ENCODE assay signal across 8 mouse cellular contexts in genomic region chr5:105701326-105701725, GRCm38 (mm10). TPM values are rescaled to one million over a fixed set of nuclear protein-coding genes. Genes with fewer than 3 reads are reported as not detected.
DNase-seq lines count a peak whose midpoint lies in the region; ATAC-seq and TF ChIP-seq lines count a peak whose summit lies in the region.

No protein-coding gene starts in this region.

- 19% methylated on average over 9 of the region's 9 CpGs for WGBS in kidney, postnatal 0 days
- 66% methylated on average over 9 of the region's 9 CpGs for WGBS in embryonic facial prominence, embryonic 11.5 days
- WGBS in hindbrain, postnatal 0 days: 62% methylated on average over 9 of the region's 9 CpGs
- WGBS in midbrain, embryonic 16.5 days: 63% methylated on average over 9 of the region's 9 CpGs

- H3K9ac ChIP-seq in kidney, postnatal 0 days (ENCODE audit: low read depth, low read length): peak overlapping the region; percentile 99
- no peak overlapping the region for H3K9ac ChIP-seq in embryonic facial prominence, embryonic 11.5 days (replicated peaks; ENCODE audit: low read length)
- H3K9ac ChIP-seq in hindbrain, postnatal 0 days (replicated peaks; ENCODE audit: low read length): peak overlapping the region; percentile 100; the same call in 1 of the 2 replicates
- peak overlapping the region; percentile 100 for H3K9ac ChIP-seq in midbrain, embryonic 16.5 days (ENCODE audit: low read depth, low read length)

- peak overlapping the region; percentile 92 for H3K4me3 ChIP-seq in kidney, postnatal 0 days (replicated peaks; ENCODE audit: low read depth, low read length)
- peak overlapping the region; percentile 96; the same call in 1 of the 2 replicates for H3K4me3 ChIP-seq in embryonic facial prominence, embryonic 11.5 days (ENCODE audit: low read depth, low read length)
- peak overlapping the region; percentile 97 for H3K4me3 ChIP-seq in hindbrain, postnatal 0 days (ENCODE audit: low read length)
- peak overlapping the region; percentile 97 for H3K4me3 ChIP-seq in midbrain, embryonic 16.5 days (ENCODE audit: low read depth, low read length)

- H3K27me3 ChIP-seq in kidney, postnatal 0 days (ENCODE audit: insufficient read depth, low read length): no peaks in the 10 kb centered on the region
- no peaks in the 10 kb centered on the region for H3K27me3 ChIP-seq in embryonic facial prominence, embryonic 11.5 days (ENCODE audit: control insufficient read depth, insufficient read depth, low read length)
- no peaks in the 10 kb centered on the region for H3K27me3 ChIP-seq in hindbrain, postnatal 0 days (ENCODE audit: insufficient read depth, low read length)
- no peaks in the 10 kb centered on the region for H3K27me3 ChIP-seq in midbrain, embryonic 16.5 days (ENCODE audit: control insufficient read depth, insufficient read depth, low read depth, low read length)

- no peak for DNase-seq in kidney, postnatal 0 days (ENCODE audit: low spot score)
- no peak for DNase-seq in kidney, adult 18-20 months
- no peak for DNase-seq in embryonic facial prominence, embryonic 11.5 days (ENCODE audit: low spot score)
- no peak for DNase-seq in hindbrain, postnatal 0 days (ENCODE audit: low spot score)
- no peak for DNase-seq in left cerebral cortex, adult 18-20 months (ENCODE audit: low spot score in 2 of 2)
- DNase-seq in thymus, postnatal 4 days: no peak
- no peak for DNase-seq in retina, embryonic 14.5 days (ENCODE audit: low spot score)

- no peaks in the 10 kb centered on the region for H3K36me3 ChIP-seq in kidney, postnatal 0 days (ENCODE audit: insufficient read depth, low read length)
- no peaks in the 10 kb centered on the region for H3K36me3 ChIP-seq in embryonic facial prominence, embryonic 11.5 days (replicated peaks; ENCODE audit: control insufficient read depth, insufficient read depth, low read depth, low read length)
- no peaks in the 10 kb centered on the region for H3K36me3 ChIP-seq in hindbrain, postnatal 0 days (ENCODE audit: insufficient read depth, low read length)
- no peaks in the 10 kb centered on the region for H3K36me3 ChIP-seq in midbrain, embryonic 16.5 days (ENCODE audit: control insufficient read depth, insufficient read depth, low read length)

- peak overlapping the region; percentile 92 for H3K4me2 ChIP-seq in kidney, postnatal 0 days (ENCODE audit: low read length)
- no peak overlapping the region; the same call in 1 of the 2 replicates for H3K4me2 ChIP-seq in embryonic facial prominence, embryonic 11.5 days (ENCODE audit: low read depth, low read length)
- peak overlapping the region; percentile 63 for H3K4me2 ChIP-seq in hindbrain, postnatal 0 days (ENCODE audit: low read depth, low read length)
- H3K4me2 ChIP-seq in midbrain, embryonic 16.5 days (ENCODE audit: low read length): peak overlapping the region; percentile 90

- peak overlapping the region; percentile 99 for H3K27ac ChIP-seq in kidney, postnatal 0 days
- no peak overlapping the region for H3K27ac ChIP-seq in embryonic facial prominence, embryonic 11.5 days (replicated peaks; ENCODE audit: low read depth, low read length)
- H3K27ac ChIP-seq in hindbrain, postnatal 0 days: no peak overlapping the region
- H3K27ac ChIP-seq in midbrain, embryonic 16.5 days (ENCODE audit: low read length): no peak overlapping the region

- no peak for TF ChIP-seq CTCF in kidney, postnatal 0 days (IDR thresholded peaks at IDR 0.05; ENCODE audit: low read depth)
- no peak for TF ChIP-seq CTCF in hindbrain, postnatal 0 days (IDR thresholded peaks at IDR 0.05; ENCODE audit: low read depth)

- ATAC-seq in kidney, postnatal 0 days (replicated peaks; ENCODE audit: low FRiP score, low read depth): no peak
- no peak for ATAC-seq in embryonic facial prominence, embryonic 11.5 days (replicated peaks; ENCODE audit: insufficient number of reproducible peaks, low FRiP score, low TSS enrichment, low read depth)
- no peak for ATAC-seq in hindbrain, postnatal 0 days
- no peak for ATAC-seq in midbrain, embryonic 16.5 days

- H3K4me1 ChIP-seq in kidney, postnatal 0 days (replicated peaks; ENCODE audit: insufficient read depth, low read length): peaks cover 25% of the 10 kb centered on the region
- no peaks in the 10 kb centered on the region for H3K4me1 ChIP-seq in embryonic facial prominence, embryonic 11.5 days (ENCODE audit: control insufficient read depth, insufficient read depth, low read length)
- peaks cover 13% of the 10 kb centered on the region for H3K4me1 ChIP-seq in hindbrain, postnatal 0 days (ENCODE audit: insufficient read depth, low read length)
- H3K4me1 ChIP-seq in midbrain, embryonic 16.5 days (ENCODE audit: control insufficient read depth, insufficient read depth, low read length): peaks cover 43% of the 10 kb centered on the region

- no peaks in the 10 kb centered on the region for H3K9me3 ChIP-seq in kidney, postnatal 0 days (replicated peaks; ENCODE audit: low read length)
- no peaks in the 10 kb centered on the region for H3K9me3 ChIP-seq in embryonic facial prominence, embryonic 11.5 days (replicated peaks; ENCODE audit: control insufficient read depth, low read length)
- no peaks in the 10 kb centered on the region for H3K9me3 ChIP-seq in hindbrain, postnatal 0 days (ENCODE audit: low read length)
- H3K9me3 ChIP-seq in midbrain, embryonic 16.5 days (replicated peaks; ENCODE audit: control insufficient read depth, low read length, poor library complexity, severe bottlenecking): no peaks in the 10 kb centered on the region

RNA-seq across cellular contexts. Expression of gene Lrrc8d, which starts 1.6 kb away (rescaled TPM):
- 32.5 and 34.6 TPM in 2 replicates for polyA plus RNA-seq in kidney, postnatal 0 days (2015; fragmentation: Nextera tagmentation; extraction: Ambion mirVana)
- 22.9 and 23.1 TPM in 2 replicates for polyA plus RNA-seq in embryonic facial prominence, embryonic 11.5 days (2014; fragmentation: Nextera tagmentation; extraction: Ambion mirVana)
- 11.7 and 14.2 TPM in 2 replicates for total RNA-seq in hindbrain, postnatal 0 days (2014; rRNA removed)
- polyA plus RNA-seq in hindbrain, postnatal 0 days (2015; fragmentation: Nextera tagmentation; extraction: Ambion mirVana): 27.6 and 27.7 TPM in 2 replicates
- polyA plus RNA-seq in midbrain, embryonic 16.5 days (2015; fragmentation: Nextera tagmentation; extraction: Ambion mirVana): 33.9 and 35.9 TPM in 2 replicates
- total RNA-seq in left cerebral cortex, adult 18-20 months (2021): 10 to 100 TPM; 32.7 to 35.0 TPM
